Mouse (Mus musculus) olfactory bulb, adult 2 months (tissue): ENCODE results near the gene Adra2b. TPM values are rescaled to one million over a fixed set of nuclear protein-coding genes. Genes with fewer than 3 reads are reported as not detected.

ENCODE experiments used
- H3K27ac ChIP-seq: fragments of 200-500 bp; 2 replicates; pipeline ENCODE4 v1.5.1; 2012; ENCODE audit warnings: low read depth, low read length; ENCODE audit not compliant: insufficient read depth
- H3K4me1 ChIP-seq: fragments of 200-500 bp; 2 replicates; pipeline ENCODE4 v1.6.1; 2012; ENCODE audit warnings: low read length; ENCODE audit not compliant: control insufficient read depth, insufficient read depth
- H3K4me3 ChIP-seq: fragments of 200-500 bp; 2 replicates; pipeline ENCODE4 v1.5.1; 2012; ENCODE audit warnings: mild to moderate bottlenecking, low read depth, low read length, moderate library complexity; ENCODE audit not compliant: insufficient read depth
- CTCF ChIP-seq: fragments of 200-500 bp; IDR thresholded peaks from 2 replicates; pipeline ENCODE4 v1.5.1; 2012; ENCODE audit warnings: low read depth, mild to moderate bottlenecking, low read length, moderate library complexity; ENCODE audit not compliant: insufficient read depth
- POLR2A ChIP-seq: fragments of 200-500 bp; IDR thresholded peaks from 2 replicates; pipeline ENCODE4 v1.6.1; 2012; ENCODE audit warnings: mild to moderate bottlenecking, low read depth, low read length, moderate library complexity; ENCODE audit not compliant: insufficient read depth
- WGBS: fragments of 180-500 bp; shearing (Covaris S2); methylation state at CpG from one replicate; pipeline ENCODE4 v1.1.7; 2018; 5-methylcytosine and 5-hydroxymethylcytosine counted together
- polyA plus RNA-seq: library from polyadenylated mRNA; stranded (reverse); fragments of >200 nt; gene quantifications from 2 replicates; pipeline ENCODE4 v1.2.4, GENCODE M21; 2012; ENCODE audit warnings: low replicate concordance; ENCODE audit not compliant: missing spikeins, insufficient read depth, insufficient read length

The Adra2b gene
- polyA plus RNA-seq: not detected in 2 replicates

- Histone ChIP-seq H3K4me3 (peak within 1 kb of the TSS; percentile 28), H3K27ac (no peak within 1 kb of the TSS), H3K4me1 (peaks cover 17% of the 10 kb centered on the region)
- TF ChIP-seq POLR2A (no peak), CTCF (peak; percentile 89)
- under 1% methylated on average over 47 of the region's 49 CpGs for WGBS
Measured at GRCm38 (mm10) chr2:127362459-127363281, at the start of gene Adra2b. Gene Adra2b, plus strand, starts transcription at chr2:127363208.

DNA sequence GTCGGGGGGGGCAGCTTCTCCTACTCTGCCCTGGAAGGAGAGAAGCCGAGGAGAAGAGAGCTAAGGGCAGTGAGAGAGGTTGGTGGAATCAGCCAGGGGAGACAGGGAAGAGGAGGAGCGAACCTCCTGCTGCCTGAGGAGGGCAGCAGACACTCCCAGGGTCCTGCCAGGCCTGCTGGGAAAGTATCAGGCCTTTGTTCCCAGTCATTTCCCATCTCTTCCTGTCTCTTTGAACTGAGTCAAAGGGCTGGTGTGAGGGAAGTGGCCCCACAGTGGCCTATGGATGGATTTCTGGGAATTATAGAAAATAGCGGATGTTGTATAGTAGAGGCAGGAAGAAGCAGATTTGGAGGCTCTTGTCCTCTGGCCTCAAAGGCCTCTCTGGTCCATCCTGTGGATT lies 49.1 kb upstream of the Adra2b start:
- Histone ChIP-seq H3K27ac (no peak overlapping the region), H3K4me1 (no peaks in the 10 kb centered on the region)
- 77% methylated on average over 4 of the region's 4 CpGs for WGBS

DNA sequence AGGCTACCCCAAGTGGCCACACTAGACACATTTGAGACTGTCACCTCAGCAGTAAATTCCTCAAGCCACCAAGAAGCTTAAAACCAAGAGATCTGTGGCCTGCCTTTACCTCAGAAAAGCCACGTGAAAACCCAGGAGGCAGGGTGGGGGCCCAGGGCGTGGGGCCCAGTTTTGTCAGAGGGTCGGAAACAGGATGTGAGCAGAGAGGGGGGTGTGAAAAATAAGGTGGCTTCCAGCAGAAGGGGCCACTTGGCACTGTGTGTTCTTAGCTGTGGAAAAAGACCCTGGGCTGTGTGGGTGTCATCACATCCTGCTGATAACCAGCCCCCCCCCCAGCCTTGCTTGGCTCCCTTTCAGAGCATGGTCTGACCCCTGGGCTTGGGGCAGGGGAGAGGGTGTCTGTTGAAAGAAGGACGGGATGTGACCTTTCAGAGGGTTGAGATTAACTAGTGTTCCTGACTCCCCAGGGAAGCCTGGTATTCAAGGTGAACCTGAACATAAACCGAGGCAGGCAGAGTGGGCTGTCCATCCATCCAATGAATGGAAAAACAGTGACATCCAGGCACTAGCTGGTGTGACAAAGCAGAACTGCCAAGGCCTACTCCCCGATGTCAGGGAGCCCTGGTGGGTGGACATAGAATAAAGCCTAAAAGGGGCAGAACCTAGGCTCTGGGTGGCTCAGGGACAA lies 48.4 kb upstream of the Adra2b start:
- H3K4me1 ChIP-seq: no peaks in the 10 kb centered on the region
- H3K27ac ChIP-seq: no peak overlapping the region
- TF ChIP-seq CTCF (no peak), POLR2A (no peak)
- H3K4me3 ChIP-seq: no peak overlapping the region
- 78% methylated on average over 6 of the region's 6 CpGs for WGBS

More for the DNA sequence above, 49.1 kb upstream of the Adra2b start:
- no peak for TF ChIP-seq CTCF
- no peak for TF ChIP-seq POLR2A
- no peak overlapping the region for H3K4me3 ChIP-seq

DNA sequence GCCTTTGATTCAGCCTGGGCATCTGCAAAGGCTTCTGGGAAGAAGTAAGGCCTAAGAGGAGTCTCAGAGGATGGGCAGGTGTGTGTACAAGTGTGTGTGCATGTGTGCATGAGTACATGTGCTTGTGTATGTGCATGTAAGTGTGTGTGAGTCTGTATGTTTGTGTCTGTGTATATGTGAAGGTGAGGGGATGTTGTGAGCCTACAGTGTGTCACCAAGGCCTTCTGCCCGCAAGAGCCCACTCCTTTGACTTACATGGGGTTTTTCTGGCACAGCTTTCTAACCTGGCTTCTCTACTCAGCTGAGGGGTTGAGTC lies 47.9 kb upstream of the Adra2b start:
- Histone ChIP-seq H3K4me1 (no peaks in the 10 kb centered on the region), H3K4me3 (no peak overlapping the region), H3K27ac (no peak overlapping the region)
- WGBS: 100% methylated on average over 1 of the region's 1 CpGs
- TF ChIP-seq POLR2A (no peak), CTCF (no peak)

DNA sequence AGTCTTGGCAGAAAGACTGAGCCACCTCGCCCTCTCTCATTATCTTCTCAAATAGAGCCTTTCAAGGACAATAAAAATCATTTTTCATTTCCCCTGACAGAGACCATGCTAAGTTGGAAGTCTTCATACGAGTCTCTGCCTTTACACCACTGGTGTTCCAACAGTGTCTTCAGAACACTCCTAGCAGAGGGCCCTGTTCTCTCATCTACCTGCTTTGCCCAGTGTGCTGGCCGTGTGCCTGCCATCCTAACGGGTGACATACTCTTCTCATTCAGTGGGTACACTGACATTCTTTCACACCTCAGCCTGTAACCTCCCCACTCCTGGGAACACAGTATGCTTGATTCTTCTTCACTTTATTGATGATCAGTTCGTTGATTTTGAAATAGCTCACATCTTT lies 46.6 kb upstream of the Adra2b start:
- H3K4me1 ChIP-seq: no peaks in the 10 kb centered on the region
- WGBS: 72% methylated on average over 5 of the region's 5 CpGs
- TF ChIP-seq POLR2A (no peak), CTCF (no peak)
- H3K27ac ChIP-seq: no peak overlapping the region
- H3K4me3 ChIP-seq: no peak overlapping the region

- TF ChIP-seq CTCF (no peak), POLR2A (no peak)
- Histone ChIP-seq H3K4me1 (no peaks in the 10 kb centered on the region), H3K27ac (no peak overlapping the region), H3K4me3 (no peak overlapping the region)
- 86% methylated on average over 4 of the region's 4 CpGs for WGBS
Measured at GRCm38 (mm10) chr2:127318136-127318535, 44.9 kb upstream of the Adra2b start.

GRCm38 (mm10) chr2:127319071-127319470 lies 43.9 kb upstream of the Adra2b start:
- no peak overlapping the region for H3K27ac ChIP-seq
- WGBS: 74% methylated on average over 4 of the region's 4 CpGs
- H3K4me3 ChIP-seq: no peak overlapping the region
- TF ChIP-seq CTCF (no peak), POLR2A (no peak)
- H3K4me1 ChIP-seq: no peaks in the 10 kb centered on the region

DNA sequence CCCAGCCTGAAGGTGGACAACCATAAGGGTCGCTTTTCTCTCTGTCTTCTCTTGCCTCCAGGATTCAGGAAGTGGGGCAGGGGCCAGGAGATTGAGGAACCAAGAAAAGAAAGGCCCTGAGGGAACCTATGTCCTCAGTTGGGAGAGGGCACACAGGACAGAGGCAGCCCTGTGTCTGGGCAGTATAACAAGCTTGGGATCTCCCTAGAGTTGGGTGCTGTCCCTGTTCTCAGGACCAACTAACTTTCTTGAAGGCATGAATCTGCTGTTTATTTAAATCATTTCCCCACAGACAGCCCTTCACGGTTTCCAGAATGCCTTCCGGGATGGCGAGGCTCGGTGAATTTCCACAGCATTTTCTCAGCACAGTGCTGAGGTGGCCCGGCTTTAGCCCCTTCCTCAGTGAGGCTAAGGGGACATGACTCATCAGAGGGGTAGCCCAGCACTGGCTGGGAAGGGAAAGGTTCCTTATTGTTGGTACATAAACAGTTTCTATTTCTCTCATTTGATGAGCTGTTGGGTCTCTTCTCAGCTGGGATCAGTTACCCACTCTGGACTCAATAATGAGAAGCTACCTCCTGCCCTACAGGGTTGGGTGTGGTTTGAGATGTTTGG lies 40.2 kb upstream of the Adra2b start:
- H3K4me3 ChIP-seq: no peak overlapping the region
- 0 out of 2 replicates have a peak, but pooled peaks cover 3% of the 10 kb centered on the region for H3K4me1 ChIP-seq
- no peak overlapping the region for H3K27ac ChIP-seq
- TF ChIP-seq POLR2A: no peak
- TF ChIP-seq CTCF: no peak
- WGBS: 76% methylated on average over 6 of the region's 6 CpGs

- no peak for TF ChIP-seq POLR2A
- no peak for TF ChIP-seq CTCF
- Histone ChIP-seq H3K27ac (no peak overlapping the region), H3K4me3 (no peak overlapping the region), H3K4me1 (0 out of 2 replicates have a peak, but pooled peaks cover 3% of the 10 kb centered on the region)
- WGBS: 97% methylated on average over 1 of the region's 1 CpGs
Measured at GRCm38 (mm10) chr2:127323667-127324066, 39.3 kb upstream of the Adra2b start.
